Mouse (Mus musculus) stomach, embryonic 14.5 days (tissue): ENCODE results near the gene Trmt2b. TPM values are rescaled to one million over a fixed set of nuclear protein-coding genes. Genes with fewer than 3 reads are reported as not detected.
"Not testable (repeated sequence)": the region's sequence is repeated elsewhere in the genome, so short reads cannot be mapped to it uniquely, and the experiment has no call there.

ENCODE experiments used
- ATAC-seq: fragments of 200-750 bp; cut with Nextera tagmentation; 2 replicates; pipeline ENCODE4 v1.8.0; 2017; ENCODE audit warnings: low read depth, moderate TSS enrichment; ENCODE audit not compliant: insufficient number of reproducible peaks, insufficient read depth, low FRiP score
- H3K27ac ChIP-seq: fragments of 300-500 bp; sonication (generic); 2 replicates; pipeline ENCODE4 v1.5.1; 2014; ENCODE audit warnings: mild to moderate bottlenecking, low read length, moderate library complexity, mixed read lengths
- H3K27me3 ChIP-seq: fragments of 300-500 bp; sonication (generic); 2 replicates; pipeline ENCODE4 v1.6.1; 2014; ENCODE audit warnings: low read length, control low read depth, mixed read lengths; ENCODE audit not compliant: control insufficient read depth, insufficient read depth
- H3K36me3 ChIP-seq: fragments of 300-500 bp; sonication (generic); 2 replicates; pipeline ENCODE4 v1.6.1; 2014; ENCODE audit warnings: mild to moderate bottlenecking, control low read depth, low read length, moderate library complexity, mixed read lengths; ENCODE audit not compliant: control insufficient read depth, insufficient read depth
- H3K4me1 ChIP-seq: fragments of 300-500 bp; sonication (generic); 2 replicates; pipeline ENCODE4 v1.6.1; 2014; ENCODE audit warnings: low read length, control low read depth, mixed read lengths; ENCODE audit not compliant: control insufficient read depth, insufficient read depth
- H3K4me2 ChIP-seq: fragments of 300-500 bp; sonication (generic); replicated peaks from 2 replicates; pipeline ENCODE4 v1.6.1; 2014; ENCODE audit warnings: low read depth, low read length, control low read depth
- H3K4me3 ChIP-seq: fragments of 300-500 bp; sonication (generic); 2 replicates; pipeline ENCODE4 v1.5.1; 2014; ENCODE audit warnings: low read depth, low read length, control low read depth
- H3K9ac ChIP-seq: fragments of 300-500 bp; sonication (generic); replicated peaks from 2 replicates; pipeline ENCODE4 v1.6.1; 2014; ENCODE audit warnings: low read depth, mild to moderate bottlenecking, control low read depth, low read length, moderate library complexity, mixed read lengths
- H3K9me3 ChIP-seq: fragments of 300-500 bp; sonication (generic); 2 replicates; pipeline ENCODE4 v1.6.1; 2016; ENCODE audit warnings: low read depth, low read length, control low read depth; ENCODE audit not compliant: control insufficient read depth
- WGBS: fragments of 180-500 bp; shearing (Covaris S2); extraction: QIAGEN DNeasy Blood & Tissue Kit; methylation state at CpG from one replicate; pipeline ENCODE4 v1.1.7; 2014; 5-methylcytosine and 5-hydroxymethylcytosine counted together
- polyA plus RNA-seq: library from polyadenylated mRNA; unstranded; fragments of >200 nt; fragmentation: Nextera tagmentation; extraction: Ambion mirVana; gene quantifications from 2 replicates; pipeline ENCODE4 v1.2.1, GENCODE M21; 2014

Trmt2b gene
- polyA plus RNA-seq, 1 experiment from 2014 or later: 26.5 TPM

GRCm38 (mm10) chrX:134187201-134187600 is 89.6 kb downstream of the Trmt2b start, which contains the start of gene Arl13a:
TSS of gene Arl13a (plus strand) at chrX:134187501.
- ATAC-seq, H3K9me3 ChIP-seq, H3K9ac ChIP-seq, H3K4me3 ChIP-seq, H3K4me1 ChIP-seq, H3K4me2 ChIP-seq, H3K36me3 ChIP-seq, H3K27me3 ChIP-seq, H3K27ac ChIP-seq: not testable (repeated sequence)
- WGBS: 93% methylated on average over 8 of the region's 9 CpGs

- Histone ChIP-seq H3K27me3 (no peaks in the 10 kb centered on the region), H3K4me1 (no peaks in the 10 kb centered on the region), H3K9me3 (no peaks in the 10 kb centered on the region), H3K36me3 (no peaks in the 10 kb centered on the region), H3K27ac (no peak overlapping the region), H3K4me2 (no peak overlapping the region), H3K4me3 (no peak overlapping the region), H3K9ac (no peak overlapping the region)
- ATAC-seq: no peak
- WGBS: 100% methylated on average over 1 of the region's 1 CpGs
Measured at GRCm38 (mm10) chrX:134174699-134175098, 102.1 kb downstream of the Trmt2b start.

Other genes starting within 250 kb of the Trmt2b start
- gene Cstf2, start 217.8 kb downstream of the Trmt2b start, polyA plus RNA-seq: 47.3 and 49.5 TPM in 2 replicates
- gene Xkrx, start 114.9 kb downstream of the Trmt2b start, polyA plus RNA-seq: 0.30 and 0.53 TPM in 2 replicates
- gene Arl13a, start 89.5 kb downstream of the Trmt2b start, polyA plus RNA-seq: not detected in 2 replicates
- 0.15 and 0.45 TPM in 2 replicates for gene Nox1, start 55.0 kb downstream of the Trmt2b start, polyA plus RNA-seq
- gene Tmem35a, start 18.2 kb upstream of the Trmt2b start, polyA plus RNA-seq: 5.1 and 5.3 TPM in 2 replicates
- 35.0 and 40.0 TPM in 2 replicates for gene Cenpi, start 31.1 kb upstream of the Trmt2b start, polyA plus RNA-seq
- gene Drp2, start 127.6 kb upstream of the Trmt2b start, polyA plus RNA-seq: 2.2 and 2.8 TPM in 2 replicates
- 0.13 TPM in 1 of 2 replicates, not detected in the other for gene Taf7l, start 199.5 kb upstream of the Trmt2b start, polyA plus RNA-seq